Mouse (Mus musculus) CH12.LX (cell line): ENCODE results near the gene Gm49450. TPM values are rescaled to one million over a fixed set of nuclear protein-coding genes. Genes with fewer than 3 reads are reported as not detected.
A peak's percentile ranks its signal among the peaks of the same experiment; 100 is the strongest.

Experiments
- DNase-seq: peaks from one replicate; pipeline ENCODE4 v3.0.0-alpha.2; 2013; ENCODE audit errors: extremely low read depth
- H3K27ac ChIP-seq: 2 replicates; pipeline ENCODE4 v1.5.1; 2012; ENCODE audit warnings: low read depth, mild to moderate bottlenecking, control low read depth, moderate library complexity; ENCODE audit not compliant: insufficient read depth
- H3K27me3 ChIP-seq: replicated peaks from 2 replicates; pipeline ENCODE3; 2012; ENCODE audit warnings: inconsistent platforms
- H3K36me3 ChIP-seq, 2 experiments: replicated peaks in 1 of 2; 2 replicates each; pipeline versions ENCODE3 to v1.6.1; 2012; ENCODE audit warnings: inconsistent platforms in 1 of 2, low read length in 1 of 2, mild to moderate bottlenecking in 1 of 2, mixed read lengths in 1 of 2, moderate library complexity in 1 of 2; ENCODE audit not compliant: control insufficient read depth in 1 of 2, insufficient read depth in 1 of 2
- H3K4me1 ChIP-seq, 2 experiments: 2 replicates each; pipeline ENCODE4 v1.6.1; 2012; ENCODE audit warnings: inconsistent platforms in 1 of 2, moderate library complexity in 1 of 2; ENCODE audit not compliant: insufficient read depth in 2 of 2, control insufficient read depth in 1 of 2
- H3K4me2 ChIP-seq: 2 replicates; pipeline ENCODE4 v1.6.1; 2012; ENCODE audit warnings: low read depth, mild to moderate bottlenecking, control low read depth; ENCODE audit not compliant: poor library complexity, insufficient read depth, severe bottlenecking
- H3K4me3 ChIP-seq, 3 experiments: fragments of 150-350 bp in 1 of 3; sonication (generic) in 1 of 3; replicated peaks in 1 of 3; 2 replicates each; pipeline versions ENCODE3 to v1.5.1; 2011 to 2012; ENCODE audit warnings: low read depth in 2 of 3, low read length in 2 of 3, mild to moderate bottlenecking in 2 of 3, moderate library complexity in 2 of 3, control low read depth in 1 of 3, improper control_type of control experiment in 1 of 3, inconsistent platforms in 1 of 3, mixed read lengths in 1 of 3; ENCODE audit not compliant: poor library complexity in 1 of 3
- H3K79me2 ChIP-seq: replicated peaks from 2 replicates; pipeline ENCODE4 v1.6.1; 2012; ENCODE audit warnings: mild to moderate bottlenecking, moderate library complexity; ENCODE audit not compliant: control insufficient read depth, poor library complexity, insufficient read depth, severe bottlenecking; ENCODE audit errors: extremely low read depth
- H3K9ac ChIP-seq: 2 replicates; pipeline ENCODE4 v1.6.1; 2012; ENCODE audit warnings: low read depth, mild to moderate bottlenecking, control low read depth, moderate library complexity; ENCODE audit not compliant: insufficient read depth
- H3K9me3 ChIP-seq: replicated peaks from 2 replicates; pipeline ENCODE3; 2012; ENCODE audit warnings: low read length, inconsistent platforms, mixed read lengths
- IRF4 ChIP-seq: IDR thresholded peaks from 2 replicates; pipeline ENCODE4 v1.6.1; 2014; ENCODE audit warnings: low read depth, mild to moderate bottlenecking, inconsistent platforms, low read length, improper control_type of control experiment
- MAFK ChIP-seq: IDR thresholded peaks from 2 replicates; pipeline ENCODE4 v1.6.1; 2011; ENCODE audit warnings: low read length, improper control_type of control experiment; ENCODE audit not compliant: insufficient replicate concordance
- MAX ChIP-seq: IDR thresholded peaks from 2 replicates; pipeline ENCODE4 v1.6.1; 2011; ENCODE audit warnings: low read length, improper control_type of control experiment
- MAZ ChIP-seq: IDR thresholded peaks from 2 replicates; pipeline ENCODE4 v1.6.1; 2012; ENCODE audit warnings: low read depth, mild to moderate bottlenecking, inconsistent platforms, low read length, improper control_type of control experiment, moderate library complexity
- MXI1 ChIP-seq: IDR thresholded peaks from 2 replicates; pipeline ENCODE4 v1.6.1; 2011; ENCODE audit warnings: mild to moderate bottlenecking, low read depth, low read length, improper control_type of control experiment
- NRF1 ChIP-seq: IDR thresholded peaks from 2 replicates; pipeline ENCODE4 v1.6.1; 2014; ENCODE audit warnings: low read depth, mild to moderate bottlenecking, inconsistent platforms, low read length, improper control_type of control experiment, moderate library complexity
- PAX5 ChIP-seq: IDR thresholded peaks from 2 replicates; pipeline ENCODE4 v1.6.1; 2012; ENCODE audit warnings: low read length, inconsistent platforms, mixed read lengths
- POLR2A ChIP-seq: IDR thresholded peaks from 2 replicates; pipeline ENCODE4 v1.6.1; 2011; ENCODE audit warnings: low read depth, mild to moderate bottlenecking, improper control_type of control experiment, low read length
- SMC3 ChIP-seq: IDR thresholded peaks from 2 replicates; pipeline ENCODE4 v1.6.1; 2011; ENCODE audit warnings: low read depth, low read length, improper control_type of control experiment
- TBP ChIP-seq: conservative IDR thresholded peaks from 2 replicates; pipeline ENCODE4 v1.6.1; 2011; ENCODE audit warnings: low read depth, low read length, improper control_type of control experiment
- UBTF ChIP-seq: IDR thresholded peaks from 2 replicates; pipeline ENCODE4 v1.6.1; 2012; ENCODE audit warnings: low read depth, mild to moderate bottlenecking, inconsistent platforms, low read length, improper control_type of control experiment, moderate library complexity
- ZMIZ1 ChIP-seq: IDR thresholded peaks from 2 replicates; pipeline ENCODE4 v1.6.1; 2012; ENCODE audit warnings: low read depth, mild to moderate bottlenecking, inconsistent platforms, low read length, improper control_type of control experiment
- dilution Hi-C: fragments of 300-500 bp; cut with MboI; formaldehyde crosslinking; loops from 2 replicates; pipeline ENCODE4 v1.14.3; 2020; ENCODE audit warnings: low sequenced_read_pairs; ENCODE audit not compliant: extremely low pct_unique_long_range_greater_than_20kb, extremely low pct_ligation_motif_present
- in situ Hi-C: fragments of 300-500 bp; cut with MboI; formaldehyde crosslinking; loops from 3 replicates; pipeline ENCODE4 v1.14.3; 2019; ENCODE audit warnings: low sequenced_read_pairs, low pct_ligation_motif_present, low pct_unique_long_range_greater_than_20kb, mixed read lengths
- polyA plus RNA-seq: library from polyadenylated mRNA; unstranded; fragments of >175 nt; gene quantifications from 2 replicates; pipeline ENCODE4 v1.2.1, GENCODE M21; 2012; ENCODE audit warnings: low read depth; ENCODE audit not compliant: insufficient read length
- total RNA-seq, 2 experiments: library from RNA; depleted of rRNA; stranded (reverse); fragments of 300-350 nt in 1 of 2; fragments of >200 nt in 1 of 2; gene quantifications; 2 replicates each; pipeline ENCODE4 v1.2.3; 2012 to 2014

The Gm49450 gene
- total and polyA plus RNA-seq, 3 experiments, result 0.38 to 125 (median 4.7) TPM

GRCm38 (mm10) chr15:98982100-98982499 lies 28.7 kb upstream of the Gm49450 start:
- DNase-seq, result no peak
- Histone ChIP-seq H3K36me3 (no peaks in the 10 kb centered on the region), H3K4me1 (peaks cover 0 to 21% of the 10 kb centered on the region in 2 experiments; a peak in 2 of 4 replicates), H3K4me2 (no peak overlapping the region), H3K9me3 (no peaks in the 10 kb centered on the region), H3K79me2 (no peaks in the 10 kb centered on the region), H3K27me3 (peaks cover 3% of the 10 kb centered on the region), H3K9ac (no peak overlapping the region), H3K27ac (no peak overlapping the region), H3K4me3 (no peak overlapping the region)
- TF ChIP-seq POLR2A (no peak), MAFK (peak; percentile 68; the same call in 1 of the 2 replicates), PAX5 (no peak), MAZ (no peak)
- in situ Hi-C loops, result no loop called here
- dilution Hi-C loops, result no loop called here

- dilution Hi-C loops, result no loop called here
- peaks cover 0 to 14% of the 10 kb centered on the region in 2 experiments; a peak in 2 of 4 replicates for H3K4me1 ChIP-seq
- no peak overlapping the region for H3K4me2 ChIP-seq
- no peak overlapping the region for H3K27ac ChIP-seq
- H3K36me3 ChIP-seq, result no peaks in the 10 kb centered on the region
- H3K27me3 ChIP-seq, result peaks cover 3% of the 10 kb centered on the region
- H3K9me3 ChIP-seq, result no peaks in the 10 kb centered on the region
- no peak overlapping the region for H3K4me3 ChIP-seq
- no peak for DNase-seq
- TF ChIP-seq IRF4 (no peak), ZMIZ1 (no peak), NRF1 (no peak), UBTF (no peak), MAX (no peak)
- TF ChIP-seq, all 38 proteins: peak for 0
- Histone ChIP-seq H3K9ac (no peak overlapping the region), H3K79me2 (no peaks in the 10 kb centered on the region)
- in situ Hi-C loops, result no loop called here
Observed at GRCm38 (mm10) chr15:98980012-98980614, 26.8 kb upstream of the Gm49450 start.

GRCm38 (mm10) chr15:98978409-98979172 lies 25.2 kb upstream of the Gm49450 start:
- no peaks in the 10 kb centered on the region for H3K36me3 ChIP-seq
- in situ Hi-C loops, result no loop called here
- H3K4me1 ChIP-seq, result peaks cover 0 to 6% of the 10 kb centered on the region in 2 experiments; a peak in 1 of 4 replicates
- no peak overlapping the region for H3K4me2 ChIP-seq
- dilution Hi-C loops, result no loop called here
- peaks cover 3% of the 10 kb centered on the region for H3K27me3 ChIP-seq
- no peak overlapping the region for H3K27ac ChIP-seq
- H3K79me2 ChIP-seq, result no peaks in the 10 kb centered on the region
- no peak for DNase-seq
- no peak overlapping the region for H3K9ac ChIP-seq
- TF ChIP-seq SMC3 (no peak), TBP (no peak), ZMIZ1 (no peak), MXI1 (no peak)
- H3K4me3 ChIP-seq, result no peak overlapping the region
- H3K9me3 ChIP-seq, result no peaks in the 10 kb centered on the region
